Mouse (Mus musculus) limb, embryonic 14.5 days (tissue): ENCODE data around the gene Cstad. TPM values are rescaled to one million over a fixed set of nuclear protein-coding genes. Genes with fewer than 3 reads are reported as not detected.

Experiments used
- ATAC-seq: fragments of 200-750 bp; cut with Nextera tagmentation; 2 replicates; pipeline ENCODE4 v1.8.0; 2017; ENCODE audit warnings: low read depth, moderate number of reproducible peaks, moderate TSS enrichment; ENCODE audit not compliant: low FRiP score
- DNase-seq: peaks from one replicate; pipeline ENCODE4 v3.0.0-alpha.2; 2015; ENCODE audit warnings: low spot score
- H3K27ac ChIP-seq: fragments of 300-500 bp; sonication (generic); replicated peaks from 2 replicates; pipeline ENCODE4 v1.5.1; 2014; ENCODE audit warnings: low read depth, mild to moderate bottlenecking, low read length, moderate library complexity, mixed read lengths
- H3K27me3 ChIP-seq: fragments of 300-500 bp; sonication (generic); 2 replicates; pipeline ENCODE4 v1.6.1; 2014; ENCODE audit warnings: low read length, mixed read lengths; ENCODE audit not compliant: control insufficient read depth, insufficient read depth
- H3K36me3 ChIP-seq: fragments of 300-500 bp; sonication (generic); 2 replicates; pipeline ENCODE4 v1.6.1; 2014; ENCODE audit warnings: mild to moderate bottlenecking, low read length, moderate library complexity, mixed read lengths; ENCODE audit not compliant: control insufficient read depth, insufficient read depth
- H3K4me1 ChIP-seq: fragments of 300-500 bp; sonication (generic); 2 replicates; pipeline ENCODE4 v1.6.1; 2014; ENCODE audit warnings: antibody characterized with exemption, low read length, mixed read lengths; ENCODE audit not compliant: control insufficient read depth, insufficient read depth
- H3K4me2 ChIP-seq: fragments of 300-500 bp; sonication (generic); replicated peaks from 2 replicates; pipeline ENCODE4 v1.6.1; 2014; ENCODE audit warnings: low read depth, mild to moderate bottlenecking, low read length, moderate library complexity; ENCODE audit not compliant: severe bottlenecking
- H3K4me3 ChIP-seq: fragments of 300-500 bp; sonication (generic); replicated peaks from 2 replicates; pipeline ENCODE4 v1.5.1; 2014; ENCODE audit warnings: low read length
- H3K9ac ChIP-seq: fragments of 300-500 bp; sonication (generic); 2 replicates; pipeline ENCODE4 v1.6.1; 2014; ENCODE audit warnings: mild to moderate bottlenecking, low read depth, low read length, moderate library complexity; ENCODE audit not compliant: severe bottlenecking
- H3K9me3 ChIP-seq: fragments of 300-500 bp; sonication (generic); 2 replicates; pipeline ENCODE4 v1.6.1; 2016; ENCODE audit warnings: low read length; ENCODE audit not compliant: control insufficient read depth
- POLR2A ChIP-seq: fragments of 200-500 bp; IDR thresholded peaks from 2 replicates; pipeline ENCODE4 v1.8.0; 2012; ENCODE audit warnings: inconsistent platforms, mild to moderate bottlenecking, moderate library complexity, borderline replicate concordance; ENCODE audit not compliant: insufficient read depth, insufficient read length; ENCODE audit errors: extremely low read depth
- WGBS: fragments of 180-500 bp; shearing (Covaris S2); extraction: QIAGEN DNeasy Blood & Tissue Kit; methylation state at CpG from one replicate; pipeline ENCODE4 v1.1.7; 2014; 5-methylcytosine and 5-hydroxymethylcytosine counted together
- polyA plus RNA-seq, 2 experiments: library from polyadenylated mRNA; depleted of rRNA in 1 of 2; stranded (reverse) in 1 of 2; unstranded in 1 of 2; fragments of >200 nt; fragmentation: Nextera tagmentation in 1 of 2; extraction: Ambion mirVana in 1 of 2; gene quantifications; 2 replicates each; pipeline versions ENCODE4 v1.2.1 to v1.2.3; 2012 to 2014

Cstad gene
- polyA plus RNA-seq, 2 experiments = 1.3 to 3.1 TPM

DNA sequence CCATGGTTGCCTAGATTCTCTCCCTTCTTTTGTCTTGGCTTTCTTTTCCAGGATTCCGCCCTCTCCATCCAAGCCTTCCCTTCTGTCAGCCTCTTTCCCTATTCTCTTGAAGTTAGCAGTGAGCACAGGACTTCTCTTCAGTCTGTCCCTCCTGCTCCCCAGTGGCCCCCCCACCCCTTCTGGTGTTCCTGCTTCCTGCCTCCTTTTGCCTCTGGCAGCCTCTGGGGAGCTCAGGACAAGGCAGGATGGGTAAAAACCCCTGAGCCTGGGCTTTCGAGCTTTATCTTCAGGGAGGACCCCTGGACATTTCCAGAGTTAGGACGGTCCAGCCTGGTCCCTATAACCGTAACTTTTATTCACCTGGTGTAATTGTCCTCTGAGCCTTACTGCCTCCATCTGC, 58.2 kb downstream of the Cstad start:
- TF ChIP-seq POLR2A = no peak
- H3K27me3 ChIP-seq = no peaks in the 10 kb centered on the region
- H3K4me1 ChIP-seq = peaks cover 40% of the 10 kb centered on the region
- WGBS = 79% methylated on average over 4 of the region's 4 CpGs
- peak overlapping the region; percentile 94 for H3K27ac ChIP-seq
- H3K4me3 ChIP-seq = no peak overlapping the region
- peak overlapping the region; percentile 30; the same call in 1 of the 2 replicates for H3K4me2 ChIP-seq
- no peaks in the 10 kb centered on the region for H3K9me3 ChIP-seq
- no peak for ATAC-seq
- no peak for DNase-seq
- no peaks in the 10 kb centered on the region for H3K36me3 ChIP-seq
- H3K9ac ChIP-seq = peak overlapping the region; percentile 34

DNA sequence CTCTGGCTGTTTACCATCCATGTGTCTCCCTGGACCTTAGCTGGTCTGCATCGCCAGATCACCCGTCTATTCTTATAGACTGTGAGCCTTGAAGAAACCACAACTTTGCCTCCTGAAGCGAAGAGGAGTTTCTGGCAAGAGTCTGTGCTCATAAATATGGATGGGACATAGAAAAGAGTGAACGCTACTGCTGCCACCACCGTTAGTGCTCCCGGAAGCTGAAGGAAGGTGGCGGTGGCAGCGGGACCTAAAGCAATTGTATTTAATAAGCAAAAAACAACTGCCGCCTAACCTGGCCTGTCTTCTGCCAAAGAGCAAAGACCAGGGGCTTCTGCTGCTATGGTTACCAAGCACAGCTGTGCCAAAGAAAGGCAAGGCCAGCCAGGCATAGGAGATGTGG, 59.3 kb downstream of the Cstad start:
- peak overlapping the region; percentile 13; the same call in 1 of the 2 replicates for H3K27ac ChIP-seq
- TF ChIP-seq POLR2A = no peak
- H3K4me3 ChIP-seq = no peak overlapping the region
- no peak for ATAC-seq
- no peak for DNase-seq
- no peaks in the 10 kb centered on the region for H3K9me3 ChIP-seq
- H3K4me2 ChIP-seq = no peak overlapping the region
- 83% methylated on average over 9 of the region's 9 CpGs for WGBS
- no peaks in the 10 kb centered on the region for H3K27me3 ChIP-seq
- peaks cover 46% of the 10 kb centered on the region for H3K4me1 ChIP-seq
- no peaks in the 10 kb centered on the region for H3K36me3 ChIP-seq
- no peak overlapping the region for H3K9ac ChIP-seq

DNA sequence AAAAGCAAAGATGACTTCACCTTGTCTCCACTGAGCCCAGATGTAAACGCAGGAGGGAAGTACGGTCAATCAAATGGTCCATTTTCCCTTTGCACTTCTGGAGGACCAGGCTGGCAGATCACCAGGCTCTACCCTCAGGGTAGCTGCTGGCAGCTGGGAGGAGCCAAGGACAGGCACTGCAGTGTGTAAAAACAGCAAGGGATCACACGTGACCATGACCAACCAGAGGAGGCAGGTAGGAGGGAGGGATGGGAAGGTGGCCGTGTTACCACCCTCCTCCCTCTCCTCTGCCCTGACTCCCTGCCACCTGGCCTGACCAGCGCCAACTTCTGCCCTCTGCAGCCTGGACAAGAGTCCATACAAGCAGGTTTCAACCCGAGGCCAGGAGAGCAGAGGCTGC, 59.7 kb downstream of the Cstad start:
- Histone ChIP-seq H3K4me3 (no peak overlapping the region), H3K9ac (no peak overlapping the region), H3K9me3 (no peaks in the 10 kb centered on the region), H3K27me3 (no peaks in the 10 kb centered on the region), H3K4me2 (no peak overlapping the region), H3K27ac (peak overlapping the region; percentile 13; the same call in 1 of the 2 replicates), H3K36me3 (no peaks in the 10 kb centered on the region), H3K4me1 (peaks cover 50% of the 10 kb centered on the region)
- ATAC-seq (no peak), DNase-seq (no peak)
- WGBS = 68% methylated on average over 5 of the region's 6 CpGs
- TF ChIP-seq POLR2A = no peak

DNA sequence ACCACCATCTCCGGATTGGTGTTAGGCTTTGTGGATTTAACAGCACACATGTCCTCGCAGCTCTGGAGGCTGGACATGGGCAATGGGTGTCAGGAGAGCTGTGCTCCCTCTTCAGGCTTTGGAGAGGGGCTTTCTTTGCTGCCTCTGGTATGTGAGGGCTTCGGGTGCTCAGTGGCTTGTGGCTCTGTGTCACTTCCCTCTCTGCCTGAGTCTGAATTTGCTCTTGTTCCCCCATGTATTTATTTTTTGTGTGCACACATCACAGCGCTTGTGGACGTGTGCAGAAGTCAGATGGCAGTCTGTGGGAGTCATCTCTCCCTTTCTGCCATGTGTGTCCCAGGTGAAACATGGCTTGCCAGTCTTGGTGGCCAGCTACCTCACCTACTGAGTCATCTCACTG, 60.9 kb downstream of the Cstad start:
- no peak overlapping the region for H3K4me2 ChIP-seq
- no peak overlapping the region for H3K4me3 ChIP-seq
- TF ChIP-seq POLR2A = no peak
- no peaks in the 10 kb centered on the region for H3K9me3 ChIP-seq
- DNase-seq (no peak), ATAC-seq (no peak)
- H3K36me3 ChIP-seq = no peaks in the 10 kb centered on the region
- H3K27me3 ChIP-seq = no peaks in the 10 kb centered on the region
- H3K27ac ChIP-seq = no peak overlapping the region
- peaks cover 62% of the 10 kb centered on the region for H3K4me1 ChIP-seq
- H3K9ac ChIP-seq = no peak overlapping the region
- 77% methylated on average over 5 of the region's 5 CpGs for whole genome bisulfite sequencing

DNA sequence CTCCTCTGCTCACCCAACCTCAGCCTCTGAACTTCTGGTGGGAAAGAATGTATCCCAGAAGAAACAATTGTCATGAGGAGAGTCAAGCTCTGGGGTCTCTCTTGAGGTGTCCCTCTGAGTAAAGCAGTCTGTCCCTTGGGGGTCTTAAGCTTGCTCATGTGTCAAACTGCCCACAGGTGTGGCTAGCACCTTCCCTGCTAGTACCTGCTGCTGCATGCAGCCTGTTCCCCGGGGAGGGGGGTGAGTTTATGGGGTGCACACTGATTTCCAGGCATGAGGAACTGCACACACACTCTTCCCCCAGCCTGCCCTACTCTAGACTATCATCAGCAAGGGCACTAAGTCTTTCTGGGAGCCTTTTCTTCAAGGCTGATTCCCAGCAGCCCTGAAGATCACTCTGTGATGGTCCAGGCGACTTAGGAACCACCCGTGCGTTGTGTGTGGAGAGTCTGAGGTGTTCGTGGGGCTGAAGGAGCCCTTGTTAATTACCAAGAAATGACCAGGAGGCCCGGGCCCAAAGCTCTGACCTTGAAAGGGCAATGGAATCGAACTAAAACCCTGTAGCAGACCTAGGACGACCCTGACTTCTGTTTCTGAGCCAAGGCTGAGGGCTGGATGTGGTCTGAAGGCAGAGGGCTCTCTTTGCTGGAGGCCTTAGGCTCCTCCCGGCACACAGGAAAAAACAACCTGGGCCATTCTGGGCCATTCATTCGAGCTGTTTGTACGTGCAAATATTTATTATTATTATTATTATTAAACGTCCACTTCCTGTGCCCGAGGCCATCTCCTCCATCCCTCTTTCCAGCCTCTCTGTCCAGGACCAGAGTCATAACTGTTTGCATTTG, 62.1 kb downstream of the Cstad start:
- Histone ChIP-seq H3K9me3 (no peaks in the 10 kb centered on the region), H3K9ac (0 out of 2 replicates have a peak overlapping the region, but pooled peaks have one; percentile 3), H3K4me3 (no peak overlapping the region), H3K4me2 (0 out of 2 replicates have a peak overlapping the region, but pooled peaks have one; percentile 81), H3K36me3 (no peaks in the 10 kb centered on the region), H3K4me1 (peaks cover 64% of the 10 kb centered on the region), H3K27me3 (no peaks in the 10 kb centered on the region), H3K27ac (peak overlapping the region; percentile 96)
- 21% methylated on average over 13 of the region's 13 CpGs for WGBS
- DNase-seq (no peak), ATAC-seq (no peak)
- TF ChIP-seq POLR2A = no peak
